Mouse (Mus musculus) myocyte (in vitro differentiated cells): ENCODE data around the gene Slc1a3.

ENCODE experiments used
- E2F4 ChIP-seq: IDR thresholded peaks from one replicate; pipeline ENCODE4 v1.6.1; 2011; ENCODE audit warnings: mild to moderate bottlenecking, control low read depth, moderate library complexity; ENCODE audit not compliant: insufficient read depth
- MYOD1 ChIP-seq, 3 experiments: IDR thresholded peaks; one replicate each; pipeline ENCODE4 v1.6.1; 2011; ENCODE audit warnings: control low read depth in 2 of 3, low read depth in 2 of 3, mild to moderate bottlenecking in 2 of 3, moderate library complexity in 1 of 3; ENCODE audit not compliant: insufficient read length in 2 of 3, control insufficient read depth in 1 of 3
- MYOG ChIP-seq, 3 experiments: IDR thresholded peaks; one replicate each; pipeline ENCODE4 v1.6.1; 2011; ENCODE audit warnings: control low read depth in 2 of 3, low read depth in 2 of 3, mild to moderate bottlenecking in 2 of 3; ENCODE audit not compliant: insufficient read length in 2 of 3, control insufficient read depth in 1 of 3, insufficient read depth in 1 of 3
- POLR2A ChIP-seq: IDR thresholded peaks from one replicate; pipeline ENCODE4 v1.6.1; 2011; ENCODE audit warnings: low read depth, mild to moderate bottlenecking, control low read depth, moderate library complexity; ENCODE audit not compliant: insufficient read length
- POLR2AphosphoS2 ChIP-seq: IDR thresholded peaks from one replicate; pipeline ENCODE4 v1.6.1; 2011; ENCODE audit warnings: low read depth, control low read depth; ENCODE audit not compliant: insufficient read length
- TCF12 ChIP-seq: IDR thresholded peaks from one replicate; pipeline ENCODE4 v1.6.1; 2011; ENCODE audit warnings: mild to moderate bottlenecking, control low read depth; ENCODE audit not compliant: poor library complexity, insufficient read depth, severe bottlenecking
- USF1 ChIP-seq: IDR thresholded peaks from one replicate; pipeline ENCODE4 v1.6.1; 2011; ENCODE audit warnings: low read depth, mild to moderate bottlenecking, control low read depth, moderate library complexity

- no peak for TF ChIP-seq TCF12
- no peak for TF ChIP-seq MYOD1 (IDR thresholded peaks at IDR 0.05; ENCODE audit: control insufficient read depth in 1 of 3, insufficient read length in 2 of 3, low read depth in 2 of 3)
- TF ChIP-seq POLR2A, result no peak
- TF ChIP-seq MYOG (IDR thresholded peaks at IDR 0.05; ENCODE audit: control insufficient read depth in 1 of 3, insufficient read depth in 1 of 3, insufficient read length in 2 of 3, low read depth in 2 of 3), result no peak
- TF ChIP-seq E2F4, result no peak
- TF ChIP-seq POLR2AphosphoS2, result no peak
- TF ChIP-seq USF1, result no peak
Measured at GRCm38 (mm10) chr15:8709578-8709977, 986 bp downstream of the Slc1a3 start.
